16 mouse cellular contexts compared by ENCODE assay signal in genomic region chr13:84756796-84757335, GRCm38 (mm10).
A peak's percentile ranks its signal among the peaks of the same experiment; 100 is the strongest.
DNase-seq lines count a peak whose midpoint lies in the region; ATAC-seq and TF ChIP-seq lines count a peak whose summit lies in the region.
"Had no signal": no experiment of that assay in that cellular context is flagged by ENCODE, and none has a peak within 500 bp of the region (broad histone marks: within the 10 kb centered on the region; RNA-seq: fewer than 3 reads in every experiment).

No protein-coding gene starts in this region.

- 0 out of 2 replicates have a peak overlapping the region, but pooled peaks have one; percentile 7 for H3K27ac ChIP-seq in midbrain, embryonic 16.5 days (ENCODE audit: low read length)
- H3K27ac ChIP-seq in midbrain, embryonic 15.5 days = no peak overlapping the region
- peak overlapping the region; percentile 92 for H3K27ac ChIP-seq in forebrain, embryonic 16.5 days (ENCODE audit: low read length)
- peak overlapping the region; percentile 80 for H3K27ac ChIP-seq in olfactory bulb, adult 2 months (ENCODE audit: insufficient read depth, low read depth, low read length)
- H3K27ac ChIP-seq: embryonic facial prominence, embryonic 13.5 days; gastrocnemius, adult 2 months; heart, adult 2 months had no signal

- no peaks in the 10 kb centered on the region for H3K27me3 ChIP-seq in midbrain, embryonic 16.5 days (ENCODE audit: control insufficient read depth, insufficient read depth, low read depth, low read length)
- no peaks in the 10 kb centered on the region for H3K27me3 ChIP-seq in midbrain, embryonic 15.5 days (replicated peaks)
- H3K27me3 ChIP-seq in forebrain, embryonic 16.5 days (replicated peaks; ENCODE audit: control insufficient read depth, insufficient read depth, low read length) = no peaks in the 10 kb centered on the region

- no peak for TF ChIP-seq CTCF in olfactory bulb, adult 2 months (IDR thresholded peaks at IDR 0.05; ENCODE audit: insufficient read depth, low read depth, low read length)

- no peak overlapping the region for H3K9ac ChIP-seq in midbrain, embryonic 16.5 days (ENCODE audit: low read depth, low read length)
- no peak overlapping the region for H3K9ac ChIP-seq in midbrain, embryonic 15.5 days
- H3K9ac ChIP-seq in forebrain, embryonic 16.5 days (replicated peaks; ENCODE audit: low read depth, low read length) = peak overlapping the region; percentile 61
- H3K9ac ChIP-seq: embryonic facial prominence, embryonic 13.5 days had no signal

- no peak for TF ChIP-seq POLR2A in olfactory bulb, adult 2 months (IDR thresholded peaks at IDR 0.05; ENCODE audit: insufficient read depth, low read depth, low read length)

- H3K36me3 ChIP-seq in midbrain, embryonic 16.5 days (ENCODE audit: control insufficient read depth, insufficient read depth, low read length) = no peaks in the 10 kb centered on the region
- no peaks in the 10 kb centered on the region for H3K36me3 ChIP-seq in midbrain, embryonic 15.5 days (replicated peaks)
- no peaks in the 10 kb centered on the region for H3K36me3 ChIP-seq in forebrain, embryonic 16.5 days (ENCODE audit: control insufficient read depth, insufficient read depth)
- H3K36me3 ChIP-seq: embryonic facial prominence, embryonic 13.5 days had no signal

- no peak overlapping the region for H3K4me2 ChIP-seq in midbrain, embryonic 16.5 days (ENCODE audit: low read length)
- H3K4me2 ChIP-seq in midbrain, embryonic 15.5 days = no peak overlapping the region
- H3K4me2 ChIP-seq in forebrain, embryonic 16.5 days (ENCODE audit: low read length) = peak overlapping the region; percentile 44
- H3K4me2 ChIP-seq: embryonic facial prominence, embryonic 13.5 days had no signal

- 87% methylated on average over 6 of the region's 6 CpGs for WGBS in midbrain, embryonic 16.5 days
- 76% methylated on average over 6 of the region's 6 CpGs for WGBS in midbrain, embryonic 15.5 days
- 31% methylated on average over 6 of the region's 6 CpGs for WGBS in forebrain, embryonic 16.5 days
- WGBS in olfactory bulb, adult 2 months = 36% methylated on average over 6 of the region's 6 CpGs

- H3K4me3 ChIP-seq in midbrain, embryonic 16.5 days (ENCODE audit: low read depth, low read length) = no peak overlapping the region
- no peak overlapping the region for H3K4me3 ChIP-seq in midbrain, embryonic 15.5 days
- H3K4me3 ChIP-seq in forebrain, embryonic 16.5 days (replicated peaks; ENCODE audit: low read length) = 0 out of 2 replicates have a peak overlapping the region, but pooled peaks have one; percentile 17
- no peak overlapping the region for H3K4me3 ChIP-seq in olfactory bulb, adult 2 months (ENCODE audit: insufficient read depth, low read depth, low read length)
- H3K4me3 ChIP-seq: embryonic facial prominence, embryonic 13.5 days; gastrocnemius, adult 2 months; heart, adult 2 months had no signal

- no peaks in the 10 kb centered on the region for H3K9me3 ChIP-seq in midbrain, embryonic 16.5 days (replicated peaks; ENCODE audit: control insufficient read depth, low read length, poor library complexity, severe bottlenecking)
- H3K9me3 ChIP-seq in midbrain, embryonic 15.5 days = no peaks in the 10 kb centered on the region
- H3K9me3 ChIP-seq in forebrain, embryonic 16.5 days (ENCODE audit: control insufficient read depth, low read length) = no peaks in the 10 kb centered on the region
- H3K9me3 ChIP-seq: embryonic facial prominence, embryonic 13.5 days had no signal

- no peak for ATAC-seq in midbrain, embryonic 16.5 days
- ATAC-seq in midbrain, embryonic 15.5 days (replicated peaks) = no peak
- ATAC-seq in forebrain, embryonic 16.5 days = no peak
- ATAC-seq: inflammation-experienced regulatory T-cells, adult 6 months; Patski had no signal

- peak; percentile 39 for DNase-seq in cerebellum, adult 8-10 months
- DNase-seq in cerebellum, postnatal 4 days (ENCODE audit: low spot score in 2 of 2) = no peak
- DNase-seq in retina, embryonic 14.5 days (ENCODE audit: low spot score) = no peak
- DNase-seq in right cerebral cortex, postnatal 25 days = no peak
- DNase-seq: gastrocnemius, adult 2 months; heart, adult 2 months; lung, adult 2 months; right cerebral cortex, postnatal 14 days; thymus, postnatal 4 days had no signal

- H3K4me1 ChIP-seq in midbrain, embryonic 16.5 days (ENCODE audit: control insufficient read depth, insufficient read depth, low read length) = 0 out of 2 replicates have a peak, but pooled peaks cover 4% of the 10 kb centered on the region
- H3K4me1 ChIP-seq in midbrain, embryonic 15.5 days = peaks cover 8% of the 10 kb centered on the region
- H3K4me1 ChIP-seq in forebrain, embryonic 16.5 days (replicated peaks; ENCODE audit: control insufficient read depth, insufficient read depth, low read length) = peaks cover 28% of the 10 kb centered on the region
- no peaks in the 10 kb centered on the region for H3K4me1 ChIP-seq in olfactory bulb, adult 2 months (ENCODE audit: control insufficient read depth, insufficient read depth, low read length)
- H3K4me1 ChIP-seq: embryonic facial prominence, embryonic 13.5 days had no signal
